Mouse (Mus musculus) C2C12 (cell line): ENCODE results near the gene Trmt13.

Experiments
- CEBPB ChIP-seq: IDR thresholded peaks from one replicate; pipeline ENCODE4 v1.6.1; 2011; ENCODE audit warnings: low read depth, mild to moderate bottlenecking, control low read depth, moderate library complexity
- CTCF ChIP-seq: IDR thresholded peaks from one replicate; pipeline ENCODE4 v1.5.1; 2011; ENCODE audit not compliant: control insufficient read depth, insufficient read depth, insufficient read length
- MAX ChIP-seq: IDR thresholded peaks from one replicate; pipeline ENCODE4 v1.6.1; 2011; ENCODE audit warnings: mild to moderate bottlenecking, control low read depth
- MYOD1 ChIP-seq: IDR thresholded peaks from one replicate; pipeline ENCODE4 v1.6.1; 2011; ENCODE audit warnings: low read depth; ENCODE audit not compliant: control insufficient read depth, insufficient read length
- USF1 ChIP-seq: IDR thresholded peaks from one replicate; pipeline ENCODE4 v1.6.1; 2011; ENCODE audit warnings: low read depth, mild to moderate bottlenecking, control low read depth, moderate library complexity

- no peak for TF ChIP-seq CTCF
- TF ChIP-seq MAX: no peak
- no peak for TF ChIP-seq MYOD1
- no peak for TF ChIP-seq USF1
- TF ChIP-seq CEBPB: no peak
Measured at GRCm38 (mm10) chr3:116604570-116604969, 9.8 kb downstream of the Trmt13 start.
